Mouse (Mus musculus) CD8-positive naive resting alpha-beta T cell, adult 2 months (primary cell): ENCODE results near the gene Aacs.

Experiments
- DNase-seq, 2 experiments: peaks; one replicate each; pipeline ENCODE4 v3.0.0; 2022; ENCODE audit warnings: low read depth in 2 of 2, low spot score in 2 of 2

Gene Aacs

GRCm38 (mm10) chr5:125532545-125533224 lies 57.1 kb downstream of the Aacs start:
- DNase-seq: no peak

GRCm38 (mm10) chr5:125533225-125533900 lies 57.7 kb downstream of the Aacs start:
- no peak for DNase-seq

- DNase-seq: no peak
Observed at GRCm38 (mm10) chr5:125534168-125534610, 58.6 kb downstream of the Aacs start.

GRCm38 (mm10) chr5:125534611-125535324 lies 59.2 kb downstream of the Aacs start:
- no peak for DNase-seq

GRCm38 (mm10) chr5:125545090-125545489 lies 69.5 kb downstream of the Aacs start:
- no peak for DNase-seq

- no peak for DNase-seq
Observed at GRCm38 (mm10) chr5:125546293-125546692, 70.7 kb downstream of the Aacs start.

- DNase-seq: no peak
Observed at GRCm38 (mm10) chr5:125549750-125550489, 74.3 kb downstream of the Aacs start.

GRCm38 (mm10) chr5:125555732-125556131 lies 80.1 kb downstream of the Aacs start:
- DNase-seq: no peak

- no peak for DNase-seq
Observed at GRCm38 (mm10) chr5:125563492-125563891, 87.9 kb downstream of the Aacs start.

GRCm38 (mm10) chr5:125565725-125566124 lies 90.1 kb downstream of the Aacs start:
- DNase-seq: no peak
